Mouse (Mus musculus): Measurements from ENCODE around the gene Pkmyt1. TPM values are rescaled to one million over a fixed set of nuclear protein-coding genes. Genes with fewer than 3 reads are reported as not detected.
"Not testable (repeated sequence)": the region's sequence is repeated elsewhere in the genome, so short reads cannot be mapped to it uniquely, and the experiment has no call there.

Gene Pkmyt1
- total RNA-seq, 2 experiments from 2014 or later = 1.2 to 1.6 TPM

- intact Hi-C loops (cut with DNase I) = loop anchor here (5.0 kb wide), 1 partner anchor 82 kb away; the partner anchor contains the start of gene Elob
Measured at GRCm38 (mm10) chr17:23745301-23746251, 19.4 kb downstream of the Pkmyt1 start, which contains the start of gene Kremen2. Gene Kremen2, minus strand, starts transcription at chr17:23745833.

GRCm38 (mm10) chr17:23746311-23746710 is 20.2 kb downstream of the Pkmyt1 start:
- no peak for DNase-seq
- intact Hi-C loops (cut with DNase I) = loop anchor here (5.0 kb wide), 1 partner anchor 81 kb away; the partner anchor contains the start of gene Elob

More at GRCm38 (mm10) chr17:23745301-23746251, 19.4 kb downstream of the Pkmyt1 start, which contains the start of gene Kremen2:
- DNase-seq = no peak

DNA sequence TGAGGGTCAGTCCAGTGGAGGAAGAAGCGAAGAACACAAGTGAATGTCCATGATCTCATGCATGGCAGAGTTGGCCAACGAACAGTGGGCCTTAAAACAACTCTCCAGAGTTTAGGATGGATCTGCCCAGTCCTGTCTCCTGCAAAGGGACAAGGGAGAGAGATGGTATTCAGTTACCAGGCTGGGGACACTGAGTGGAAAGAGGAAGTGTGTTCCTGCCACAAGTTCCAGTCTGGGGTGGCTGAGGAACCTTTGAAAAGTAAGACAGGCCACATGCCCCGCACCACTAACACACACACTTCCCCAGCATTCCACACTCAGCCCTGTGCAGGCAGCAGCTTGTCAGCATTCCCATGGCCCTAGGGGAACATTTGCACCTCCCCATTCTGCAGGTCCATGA is 20.6 kb downstream of the Pkmyt1 start:
- DNase-seq = no peak
- intact Hi-C loops (cut with DNase I) = loop anchor here (5.0 kb wide), 1 partner anchor 81 kb away; the partner anchor contains the start of gene Elob

GRCm38 (mm10) chr17:23747471-23747870 is 21.3 kb downstream of the Pkmyt1 start:
- intact Hi-C loops (cut with DNase I) = loop anchor here (5.0 kb wide), 1 partner anchor 80 kb away; the partner anchor contains the start of gene Elob
- DNase-seq = no peak

DNA sequence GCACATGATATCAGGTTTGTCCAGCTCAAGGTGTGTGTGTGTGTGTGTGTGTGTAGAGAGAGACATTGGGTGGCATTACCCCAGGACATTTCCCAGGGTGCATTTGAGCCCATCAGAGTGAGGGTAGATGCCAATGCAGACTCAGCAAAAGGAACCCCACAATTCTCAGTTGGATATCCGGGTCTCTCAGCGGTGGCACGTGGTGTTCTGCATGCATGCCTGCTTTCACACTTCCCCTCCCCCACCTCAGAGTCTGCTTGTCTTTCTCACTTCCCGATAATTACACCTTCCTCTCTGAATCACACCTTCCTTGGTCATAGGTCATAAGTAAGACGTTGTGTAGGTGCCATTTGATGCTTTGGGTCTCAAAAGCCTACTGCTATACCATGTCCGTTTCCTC is 21.9 kb downstream of the Pkmyt1 start:
- DNase-seq = no peak
- intact Hi-C loops (cut with DNase I) = loop anchor here (2.0 to 5.0 kb wide), 3 partner anchors 79 to 213 kb away; partner anchors contain the start of gene Elob

DNA sequence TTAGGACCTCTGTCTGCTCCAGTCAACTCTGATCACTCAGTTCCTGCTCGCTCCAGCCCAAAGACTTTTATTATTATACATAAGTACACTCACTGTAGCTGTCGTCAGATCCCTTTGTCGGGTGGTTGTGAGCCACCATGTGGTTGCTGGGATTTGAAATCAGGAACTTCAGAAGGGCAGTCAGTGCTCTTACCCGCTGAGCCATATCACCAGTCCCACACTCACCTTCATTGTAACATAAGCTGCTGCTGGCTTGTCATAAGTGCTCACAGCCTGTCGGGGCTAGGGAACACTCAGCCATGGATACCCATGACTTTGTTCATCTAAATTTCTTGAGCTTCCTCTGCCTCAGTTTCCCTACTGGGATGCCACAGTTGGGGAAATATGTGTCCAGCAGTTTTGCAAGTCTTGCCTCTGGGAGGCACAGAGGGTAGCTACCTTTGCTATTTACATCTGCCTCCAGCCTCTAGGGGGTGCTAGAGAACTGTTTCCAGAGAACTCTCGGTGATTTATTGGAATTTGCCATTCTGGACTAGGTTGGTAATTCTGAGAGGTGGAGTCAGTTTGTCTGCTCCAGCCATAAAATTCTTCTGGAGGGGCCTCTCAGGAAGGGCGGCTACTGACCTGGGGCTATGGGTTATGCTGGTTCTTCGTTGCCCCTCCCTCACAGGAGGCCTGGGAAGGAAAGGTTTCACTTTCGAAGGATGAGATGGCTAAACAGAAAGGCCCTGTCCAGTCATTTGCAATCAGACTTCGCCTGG is 22.7 kb downstream of the Pkmyt1 start:
- intact Hi-C loops (cut with DNase I) = loop anchor here (1.0 to 5.0 kb wide), 4 partner anchors 78 to 212 kb away; partner anchors contain the start of gene Elob
- peak; percentile 73 to 80 for DNase-seq

DNA sequence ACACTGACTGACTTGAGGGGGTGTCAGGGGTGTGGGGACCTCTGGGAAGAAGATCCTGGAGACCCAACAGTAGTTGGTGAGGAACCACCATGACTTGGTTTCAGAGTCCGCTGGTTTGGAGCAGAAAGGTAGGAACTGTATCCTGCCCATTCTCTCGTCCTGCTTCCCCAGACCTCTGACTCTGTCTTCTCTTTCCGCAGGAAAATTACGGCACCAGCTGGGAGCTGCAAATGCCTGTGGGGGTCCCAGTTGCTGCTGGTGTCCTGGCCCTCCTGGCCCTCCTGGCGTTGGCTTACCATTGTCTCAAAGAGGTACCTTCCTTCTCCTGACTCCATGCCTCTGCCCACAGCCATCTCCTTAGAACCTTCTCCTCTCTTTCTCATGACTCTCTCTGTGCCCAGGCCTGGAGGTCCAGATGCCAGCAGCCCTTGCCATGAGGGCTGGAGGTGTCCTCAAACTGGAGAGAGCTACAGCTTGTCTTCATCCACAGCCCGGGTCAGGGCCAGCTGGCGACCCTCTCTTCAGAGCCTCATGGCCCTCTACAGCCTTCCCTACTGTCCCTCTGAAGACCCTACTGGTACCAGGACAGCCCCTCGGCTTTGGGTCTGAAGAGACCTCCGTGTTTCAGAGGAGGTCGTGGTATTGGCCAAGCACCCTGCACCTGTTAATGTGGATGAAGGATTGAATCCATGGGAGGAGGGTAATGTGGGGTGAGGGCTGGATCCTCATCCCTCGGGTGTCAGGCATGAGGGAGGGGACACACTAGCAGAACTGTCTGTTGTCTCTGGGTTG is 23.5 kb downstream of the Pkmyt1 start:
- intact Hi-C loops (cut with DNase I) = loop anchor here (1.0 to 5.0 kb wide), 6 partner anchors 21 to 211 kb away; partner anchors contain the start of genes Elob and Flywch1
- no peak for DNase-seq

DNA sequence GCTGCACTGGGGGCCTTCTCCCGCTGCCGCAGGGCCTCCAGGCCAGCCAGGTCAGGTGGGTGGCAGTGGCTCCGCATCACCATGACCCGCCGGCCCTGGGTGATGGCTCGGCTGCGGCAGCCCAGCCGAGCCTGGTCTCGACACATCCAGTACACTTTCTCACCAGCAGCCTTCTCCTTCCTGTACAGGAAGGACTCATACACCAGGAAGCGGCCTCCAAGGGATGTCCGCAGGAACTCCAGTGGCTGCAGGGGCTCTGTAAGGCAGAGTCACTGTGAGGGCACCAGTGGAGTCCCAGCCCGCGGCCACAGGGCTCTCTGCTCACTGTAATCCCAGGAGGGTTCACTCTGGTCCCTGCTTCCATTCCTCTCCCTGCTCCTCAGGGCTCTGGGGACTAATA is 29.6 kb downstream of the Pkmyt1 start:
- no peak for DNase-seq
- intact Hi-C loops (cut with DNase I) = no loop called here

DNA sequence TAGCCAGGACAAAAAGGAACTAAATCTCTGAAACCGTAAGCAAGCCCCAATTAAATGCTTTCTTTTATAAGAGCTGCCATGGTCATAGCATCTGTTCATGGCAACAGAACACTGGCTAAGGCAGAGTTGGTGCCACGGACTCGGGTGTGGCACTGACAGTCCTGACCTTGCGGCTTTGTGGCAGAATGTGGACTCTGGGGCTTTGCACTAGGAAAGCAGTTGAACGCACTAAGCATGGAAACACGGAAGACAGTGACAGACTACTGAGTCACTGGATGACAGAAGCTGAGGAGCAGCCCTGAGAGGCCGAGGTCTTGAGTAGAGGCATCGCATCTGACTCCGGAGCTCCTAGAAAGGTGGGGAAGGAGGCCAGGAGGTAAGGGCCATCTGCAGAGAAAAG is 31.4 kb downstream of the Pkmyt1 start:
- intact Hi-C loops (cut with DNase I) = no loop called here
- DNase-seq = no peak

DNA sequence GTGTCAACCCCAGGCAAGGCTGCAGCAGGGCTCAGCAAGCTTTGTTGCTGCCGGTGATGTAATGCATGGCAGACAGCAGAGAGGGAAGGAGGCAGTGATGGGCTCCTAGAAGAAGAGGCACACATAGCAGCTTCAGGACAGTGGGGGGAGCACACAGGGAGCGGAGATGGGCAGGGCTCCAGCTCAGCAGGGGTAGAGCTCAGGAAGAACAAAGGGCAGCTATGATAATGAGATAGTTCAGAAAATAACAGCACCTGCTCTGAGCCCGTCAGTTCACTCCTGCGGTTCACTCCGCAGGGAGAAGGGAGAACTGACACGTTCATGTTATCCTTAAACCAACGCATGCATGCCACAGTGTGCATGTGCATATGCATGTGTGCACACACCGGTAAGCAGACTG is 32.7 kb downstream of the Pkmyt1 start:
- intact Hi-C loops (cut with DNase I) = no loop called here
- no peak for DNase-seq

- no peak for DNase-seq
- intact Hi-C loops (cut with DNase I) = no loop called here
Measured at GRCm38 (mm10) chr17:23760231-23760630, 34.1 kb downstream of the Pkmyt1 start.

- DNase-seq = no peak
- intact Hi-C loops (cut with DNase I) = no loop called here
Measured at GRCm38 (mm10) chr17:23761155-23761554, 35.0 kb downstream of the Pkmyt1 start.

DNA sequence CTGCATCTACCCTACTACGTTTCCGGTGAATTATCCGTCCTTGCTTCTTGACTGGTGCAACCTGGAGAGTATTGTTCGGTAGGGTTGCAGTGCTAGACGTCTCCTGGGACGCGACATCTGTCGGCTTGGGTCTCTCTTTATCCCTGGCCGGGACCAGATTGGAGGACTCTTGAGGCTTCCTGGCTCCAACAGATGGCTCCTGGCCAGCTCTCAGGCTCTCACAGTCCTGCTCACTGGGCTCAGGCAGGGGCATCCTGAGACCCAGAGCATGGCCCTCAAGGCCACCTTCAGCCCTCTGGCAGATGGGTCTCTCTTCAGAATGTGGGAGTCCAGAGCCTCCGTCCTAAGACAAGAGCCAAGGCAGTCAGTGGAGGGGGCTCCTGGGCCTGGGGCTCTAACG is 36.8 kb downstream of the Pkmyt1 start:
- intact Hi-C loops (cut with DNase I) = no loop called here
- no peak for DNase-seq

- intact Hi-C loops (cut with DNase I) = loop anchor here (2.0 to 5.0 kb wide), 2 partner anchors 20 to 102 kb away; no protein-coding TSS in a partner anchor
- DNase-seq = no peak
Measured at GRCm38 (mm10) chr17:23770493-23770892, 44.4 kb downstream of the Pkmyt1 start.

DNA sequence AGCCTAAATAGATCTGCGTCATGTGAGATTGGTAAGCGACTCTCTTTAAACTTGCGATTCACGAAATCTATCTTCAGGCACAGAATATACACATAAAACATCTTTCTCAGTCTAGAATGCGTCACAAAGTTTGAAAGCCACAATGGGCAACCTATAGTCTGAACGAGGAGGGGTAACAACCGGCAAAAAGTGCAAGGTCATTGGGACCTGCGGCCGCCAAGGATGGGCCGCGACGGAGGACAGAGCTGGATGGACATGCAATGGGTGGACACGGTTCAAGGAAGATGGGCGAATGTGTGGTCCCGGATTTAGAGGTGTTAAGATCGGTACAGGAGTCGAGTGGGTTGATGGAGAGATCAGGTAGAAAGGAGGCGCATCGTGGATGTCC is 44.8 kb downstream of the Pkmyt1 start:
- intact Hi-C loops (cut with DNase I) = loop anchor here (1.0 to 5.0 kb wide), 3 partner anchors 20 to 101 kb away; partner anchors contain the start of gene Elob
- DNase-seq = no peak

DNA sequence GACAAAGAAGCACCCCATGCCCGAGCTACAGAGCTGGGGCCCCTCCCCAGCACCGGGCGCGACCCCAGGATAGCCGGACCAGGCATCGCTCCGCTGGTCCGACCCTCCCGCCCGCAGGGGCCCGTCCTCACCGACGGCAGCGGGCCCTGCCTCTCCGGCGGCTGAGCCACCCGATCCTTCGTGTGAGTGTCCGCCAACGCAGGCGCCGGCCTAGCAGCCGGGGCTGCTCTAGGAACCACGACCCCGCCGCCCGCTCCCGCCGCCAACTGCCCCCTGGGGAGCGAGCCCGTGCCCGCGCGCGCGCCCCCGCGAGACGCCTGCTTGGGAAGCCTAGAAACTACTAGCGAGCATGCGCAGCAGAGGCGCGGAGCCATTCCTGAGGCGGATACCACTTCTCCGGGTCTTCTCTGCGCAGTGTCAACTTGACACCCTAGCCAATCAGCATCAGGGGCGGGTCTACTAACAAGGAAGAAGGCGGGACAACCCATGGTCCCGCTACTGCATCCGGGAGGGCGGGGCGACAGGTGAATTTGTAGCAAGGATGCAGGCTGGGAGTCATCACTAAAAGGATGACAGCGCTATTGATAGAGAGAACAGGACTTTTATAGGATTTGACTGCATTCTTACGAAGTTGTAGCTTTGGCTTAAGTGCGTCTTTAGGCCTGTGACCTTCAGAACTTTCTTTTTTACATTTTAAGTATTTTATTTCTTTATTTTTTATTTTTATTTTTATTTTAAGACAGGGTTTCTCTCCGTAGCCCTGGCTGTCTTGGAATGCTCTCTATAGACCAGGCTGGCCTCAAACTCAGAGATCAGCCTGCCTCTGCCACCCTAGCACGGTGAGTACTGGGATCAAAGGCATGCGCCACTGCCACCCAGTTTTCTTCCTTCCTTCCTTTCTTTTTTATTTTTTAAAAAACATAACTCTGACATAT is 45.4 kb downstream of the Pkmyt1 start, which contains the start of gene Flywch1:
Gene Flywch1 (minus strand): TSS at position 319 of the 935 bp plus-strand sequence.
- intact Hi-C loops (cut with DNase I) = loop anchor here (1.0 to 5.0 kb wide), 4 partner anchors 17 to 101 kb away; partner anchors contain the start of gene Elob
- DNase-seq = peak; percentile 97

GRCm38 (mm10) chr17:23772219-23772556 is 46.1 kb downstream of the Pkmyt1 start:
- DNase-seq = not testable (repeated sequence)
- intact Hi-C loops (cut with DNase I) = loop anchor here (2.0 to 5.0 kb wide), 2 partner anchors 17 to 100 kb away; no protein-coding TSS in a partner anchor

DNA sequence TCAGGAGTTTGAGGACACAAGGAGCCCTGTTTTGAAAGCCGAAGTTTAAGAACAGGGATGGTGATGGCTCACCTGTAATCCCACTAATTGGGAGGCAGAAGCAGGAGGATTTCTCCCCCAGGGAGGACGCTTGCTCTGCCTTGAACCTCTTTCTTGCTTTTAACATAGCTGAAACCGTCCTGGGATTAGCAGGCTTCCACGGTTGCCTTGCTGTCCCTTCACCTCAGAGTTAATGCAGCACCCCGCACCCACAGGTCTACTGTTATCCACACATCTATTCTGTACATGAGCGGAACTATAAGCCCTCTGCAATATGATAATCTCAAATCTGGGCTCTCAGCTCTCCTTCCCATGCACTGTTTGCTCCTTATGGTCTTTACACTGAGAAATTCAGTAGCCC is 47.5 kb downstream of the Pkmyt1 start:
- DNase-seq = no peak
- intact Hi-C loops (cut with DNase I) = loop anchor here (2.0 to 5.0 kb wide), 5 partner anchors 15 to 187 kb away; partner anchors contain the start of gene Prss32
